8 mouse cellular contexts compared by ENCODE assay signal in genomic region chr3:55095968-55096654, GRCm38 (mm10). TPM values are rescaled to one million over a fixed set of nuclear protein-coding genes. Genes with fewer than 3 reads are reported as not detected.
A peak's percentile ranks its signal among the peaks of the same experiment; 100 is the strongest.
DNase-seq lines count a peak whose midpoint lies in the region; ATAC-seq and TF ChIP-seq lines count a peak whose summit lies in the region.

No protein-coding gene starts in this region.

- ATAC-seq in megakaryocyte progenitor cell, adult 5-6 weeks (replicated peaks; ENCODE audit: poor library complexity), result no peak

- 40% methylated on average over 8 of the region's 8 CpGs for WGBS in olfactory bulb, adult 2 months

- peak overlapping the region; percentile 62; the same call in 1 of the 2 replicates for H3K27ac ChIP-seq in olfactory bulb, adult 2 months (ENCODE audit: insufficient read depth, low read depth, low read length)

- DNase-seq in layer of hippocampus, adult 11-12 months (ENCODE audit: low spot score), result peak; percentile 64
- no peak for DNase-seq in layer of hippocampus, adult 9-10 months (ENCODE audit: low spot score)
- DNase-seq in brain, embryonic 14.5 days (ENCODE audit: low read depth), result peak; percentile 81
- peak; percentile 28 to 31 for DNase-seq in heart, adult 9 months (ENCODE audit: low spot score in 2 of 2)
- DNase-seq in left cerebral cortex, adult 11 months (ENCODE audit: low spot score), result peak; percentile 53
- DNase-seq in urinary bladder, postnatal 36 days (ENCODE audit: low spot score in 2 of 2), result no peak

- TF ChIP-seq CTCF in brain, embryonic 14.5 days (IDR thresholded peaks at IDR 0.05; ENCODE audit: borderline replicate concordance, extremely low read depth, insufficient read depth, insufficient read length), result no peak
- TF ChIP-seq CTCF in olfactory bulb, adult 2 months (IDR thresholded peaks at IDR 0.05; ENCODE audit: insufficient read depth, low read depth, low read length), result no peak

- H3K4me1 ChIP-seq in olfactory bulb, adult 2 months (ENCODE audit: control insufficient read depth, insufficient read depth, low read length), result peaks cover 2% of the 10 kb centered on the region; the same call in 1 of the 2 replicates

- H3K4me3 ChIP-seq in olfactory bulb, adult 2 months (ENCODE audit: insufficient read depth, low read depth, low read length), result no peak overlapping the region

- no peak for TF ChIP-seq POLR2A in brain, embryonic 14.5 days (IDR thresholded peaks at IDR 0.05; ENCODE audit: borderline replicate concordance, extremely low read depth, insufficient read depth, insufficient read length, poor library complexity, severe bottlenecking)
- no peak for TF ChIP-seq POLR2A in olfactory bulb, adult 2 months (IDR thresholded peaks at IDR 0.05; ENCODE audit: insufficient read depth, low read depth, low read length)

RNA-seq across cellular contexts. Expression of gene Spg20, which starts 15.8 kb away (rescaled TPM):
- polyA plus RNA-seq in brain, embryonic 14.5 days (2012; rRNA removed), result 13.2 and 15.7 TPM in 2 replicates
- polyA plus RNA-seq in olfactory bulb, adult 2 months (2012; ENCODE audit: insufficient read depth, insufficient read length, low replicate concordance, missing spikeins), result not detected in 2 replicates
- 10.2 and 17.1 TPM in 2 replicates for total RNA-seq in megakaryocyte progenitor cell, adult 5-6 weeks (2015)
- 21.5 and 24.0 TPM in 2 replicates for total RNA-seq in megakaryocyte progenitor cell, adult 5-6 weeks (2017)

RNA-seq across cellular contexts. Expression of gene Ccna1, which starts 40.8 kb away (rescaled TPM):
- polyA plus RNA-seq in brain, embryonic 14.5 days (2012; rRNA removed), result 2.1 and 2.8 TPM in 2 replicates
- not detected in 2 replicates for polyA plus RNA-seq in olfactory bulb, adult 2 months (2012; ENCODE audit: insufficient read depth, insufficient read length, low replicate concordance, missing spikeins)
- total RNA-seq in megakaryocyte progenitor cell, adult 5-6 weeks (2015), result not detected in 2 replicates
- not detected in 2 replicates for total RNA-seq in megakaryocyte progenitor cell, adult 5-6 weeks (2017)

RNA-seq across cellular contexts. Expression of gene Ccdc169, which starts 41.0 kb away (rescaled TPM):
- polyA plus RNA-seq in brain, embryonic 14.5 days (2012; rRNA removed), result 0.25 and 0.33 TPM in 2 replicates
- not detected in 2 replicates for polyA plus RNA-seq in olfactory bulb, adult 2 months (2012; ENCODE audit: insufficient read depth, insufficient read length, low replicate concordance, missing spikeins)
- total RNA-seq in megakaryocyte progenitor cell, adult 5-6 weeks (2015), result not detected in 2 replicates
- not detected in 2 replicates for total RNA-seq in megakaryocyte progenitor cell, adult 5-6 weeks (2017)

Comparison
In these comparisons a context has a peak if more than half of its experiments do, and no peak if none do; other contexts are left out.
1. DNase-seq: peak in layer of hippocampus, adult 11-12 months (single experiment), brain, embryonic 14.5 days (single experiment), heart, adult 9 months (2 of 2) and left cerebral cortex, adult 11 months (single experiment); none in layer of hippocampus, adult 9-10 months (single experiment) and urinary bladder, postnatal 36 days (0 of 2).